Mouse (Mus musculus): Measurements from ENCODE around the gene Lmod2.

DNA sequence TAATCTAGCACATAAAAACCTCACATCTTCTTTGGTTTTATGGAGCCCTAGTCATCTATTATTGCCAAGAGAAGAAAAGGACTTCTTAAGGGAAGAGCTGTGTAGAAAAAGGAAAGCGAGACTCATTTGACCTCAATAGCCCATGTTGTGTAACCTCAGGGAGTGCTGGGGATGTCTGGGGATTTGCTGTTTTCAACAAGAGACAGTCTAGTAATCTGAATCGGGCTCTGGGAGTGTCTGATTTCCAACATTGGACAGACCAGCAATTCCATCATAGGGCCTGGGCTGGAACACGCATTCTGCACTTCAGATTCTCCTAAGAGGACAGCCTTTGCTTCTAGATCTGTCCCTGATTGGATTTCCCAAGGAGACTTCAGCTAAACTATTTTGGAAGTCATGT is 14.1 kb upstream of the Lmod2 start:
- TF ChIP-seq POLR2A (IDR thresholded peaks at IDR 0.05; ENCODE audit: extremely low read depth, insufficient read depth, low read length) (no peak), CTCF (IDR thresholded peaks at IDR 0.05; ENCODE audit: low read depth, low read length) (no peak)

Data from liver, adult 2 months (tissue).